Mouse (Mus musculus): ENCODE measurements at regions not wholly inside any gene's neighbourhood (a gene's known extent, or its start where the extent isn't known, plus 50 kb on each side); places are given as distances from the start of the nearest gene placed in this dataset.

DNA sequence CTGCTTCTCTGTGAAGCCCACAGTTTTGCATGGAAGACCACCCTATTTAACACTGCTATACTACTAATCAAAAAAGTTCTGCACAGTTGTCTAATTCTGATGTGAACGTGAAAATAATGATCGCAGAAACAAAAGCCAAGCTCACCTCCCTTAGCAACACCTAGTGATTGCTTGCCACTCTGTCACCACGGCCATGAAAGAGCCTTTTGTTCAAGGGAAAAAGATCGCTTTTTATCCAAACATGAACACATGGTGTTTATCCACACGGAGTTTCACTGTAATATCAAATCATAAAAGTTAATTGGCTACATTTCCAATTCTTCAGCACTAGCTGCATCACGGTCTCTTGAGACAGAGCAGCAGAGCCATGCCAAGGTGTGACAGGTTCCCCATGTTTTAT is 85.1 kb downstream of the Cartpt start:
- TF ChIP-seq TAL1 (IDR thresholded peaks at IDR 0.05; ENCODE audit: low read length) (no peak), GATA1 (IDR thresholded peaks at IDR 0.05; ENCODE audit: low read length) (no peak)
